Mouse (Mus musculus): ENCODE data around the gene Ppp1r9a. TPM values are rescaled to one million over a fixed set of nuclear protein-coding genes. Genes with fewer than 3 reads are reported as not detected.

Gene Ppp1r9a
- polyA plus RNA-seq, 1 experiment from 2014 or later = 3.0 TPM

DNA sequence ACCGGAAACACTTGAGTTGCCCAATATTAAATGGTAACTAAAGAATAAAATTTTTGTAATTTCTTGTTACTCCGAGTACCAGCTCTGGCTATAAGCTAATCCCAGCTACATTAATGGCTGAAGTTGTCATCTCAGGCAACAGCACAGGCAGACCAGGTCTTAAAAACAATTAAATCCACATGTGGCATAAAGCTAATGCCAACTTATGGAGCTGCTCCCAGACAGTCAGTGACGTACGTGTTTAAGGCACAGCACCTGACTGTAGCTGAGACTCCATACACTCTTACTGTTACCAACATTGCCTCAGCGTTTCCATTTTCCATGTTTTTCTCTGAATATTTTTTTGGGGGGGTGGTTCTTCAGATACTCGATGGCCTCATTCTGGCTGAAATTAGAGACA is 276.5 kb downstream of the Ppp1r9a start:
- Histone ChIP-seq H3K4me2 (no peak overlapping the region), H3K27ac (replicated peaks) (no peak overlapping the region), H3K27me3 (peaks cover 34% of the 10 kb centered on the region), H3K4me1 (replicated peaks) (peaks cover 3% of the 10 kb centered on the region; the same call in 1 of the 2 replicates), H3K36me3 (replicated peaks) (no peaks in the 10 kb centered on the region), H3K9me3 (replicated peaks) (no peaks in the 10 kb centered on the region), H3K9ac (no peak overlapping the region), H3K4me3 (replicated peaks) (no peak overlapping the region)
- no peak for ATAC-seq (ENCODE audit: insufficient read depth)
- 70% methylated on average over 6 of the region's 6 CpGs for WGBS (ENCODE audit: insufficient replicate concordance)

GRCm38 (mm10) chr6:5180645-5181044 is 277.9 kb downstream of the Ppp1r9a start:
- Histone ChIP-seq H3K9ac (no peak overlapping the region), H3K4me1 (replicated peaks) (peaks cover 6% of the 10 kb centered on the region), H3K4me3 (replicated peaks) (no peak overlapping the region), H3K9me3 (replicated peaks) (no peaks in the 10 kb centered on the region), H3K27me3 (peaks cover 31% of the 10 kb centered on the region), H3K36me3 (replicated peaks) (no peaks in the 10 kb centered on the region), H3K27ac (replicated peaks) (no peak overlapping the region), H3K4me2 (no peak overlapping the region)
- ATAC-seq (ENCODE audit: insufficient read depth) = no peak
- WGBS (ENCODE audit: insufficient replicate concordance) = 61% methylated on average over 5 of the region's 5 CpGs

- no peak overlapping the region for H3K9ac ChIP-seq
- no peaks in the 10 kb centered on the region for H3K36me3 ChIP-seq (replicated peaks)
- H3K4me2 ChIP-seq = peak overlapping the region; percentile 35
- peaks cover 31% of the 10 kb centered on the region for H3K4me1 ChIP-seq (replicated peaks)
- H3K27me3 ChIP-seq = peaks cover 9% of the 10 kb centered on the region; the same call in 1 of the 2 replicates
- H3K4me3 ChIP-seq (replicated peaks) = no peak overlapping the region
- ATAC-seq (ENCODE audit: insufficient read depth) = peak; percentile 96
- WGBS (ENCODE audit: insufficient replicate concordance) = 59% methylated on average over 7 of the region's 7 CpGs
- H3K27ac ChIP-seq (replicated peaks) = peak overlapping the region; percentile 66; the same call in 1 of the 2 replicates
- no peaks in the 10 kb centered on the region for H3K9me3 ChIP-seq (replicated peaks)
Observed at GRCm38 (mm10) chr6:5186229-5186950, 283.7 kb downstream of the Ppp1r9a start.

DNA sequence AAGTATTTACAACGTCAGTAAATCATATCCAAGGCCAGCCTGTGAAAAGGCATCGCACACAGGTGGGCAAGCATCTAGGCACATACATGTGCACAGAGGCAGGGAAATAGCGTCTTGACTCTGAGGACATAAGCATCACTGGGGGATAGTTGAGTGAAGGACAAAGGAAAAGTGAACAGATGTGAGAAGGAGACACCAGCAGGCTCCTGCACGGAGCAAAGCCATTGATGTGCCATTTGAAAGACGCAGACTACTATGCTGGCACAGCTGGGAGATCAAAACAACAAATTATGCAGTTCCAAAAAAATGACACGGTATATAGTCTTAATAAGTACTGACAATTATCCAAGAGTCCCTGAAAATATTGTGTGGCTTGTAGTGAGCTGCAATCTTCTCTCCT is 284.9 kb downstream of the Ppp1r9a start:
- WGBS (ENCODE audit: insufficient replicate concordance) = 75% methylated on average over 6 of the region's 6 CpGs

GRCm38 (mm10) chr6:5188036-5188435 is 285.3 kb downstream of the Ppp1r9a start:
- Histone ChIP-seq H3K4me1 (replicated peaks) (peaks cover 31% of the 10 kb centered on the region), H3K36me3 (replicated peaks) (no peaks in the 10 kb centered on the region), H3K27ac (replicated peaks) (no peak overlapping the region), H3K27me3 (0 out of 2 replicates have a peak, but pooled peaks cover 8% of the 10 kb centered on the region), H3K4me3 (replicated peaks) (no peak overlapping the region), H3K9ac (no peak overlapping the region), H3K9me3 (replicated peaks) (no peaks in the 10 kb centered on the region), H3K4me2 (no peak overlapping the region)
- WGBS (ENCODE audit: insufficient replicate concordance) = 66% methylated on average over 5 of the region's 5 CpGs
- no peak for ATAC-seq (ENCODE audit: insufficient read depth)

More for the DNA sequence above, 284.9 kb downstream of the Ppp1r9a start:
- H3K4me2 ChIP-seq = no peak overlapping the region
- no peaks in the 10 kb centered on the region for H3K9me3 ChIP-seq (replicated peaks)
- 0 out of 2 replicates have a peak, but pooled peaks cover 8% of the 10 kb centered on the region for H3K27me3 ChIP-seq
- no peak overlapping the region for H3K9ac ChIP-seq
- ATAC-seq (ENCODE audit: insufficient read depth) = no peak
- H3K4me3 ChIP-seq (replicated peaks) = no peak overlapping the region
- peaks cover 31% of the 10 kb centered on the region for H3K4me1 ChIP-seq (replicated peaks)
- no peaks in the 10 kb centered on the region for H3K36me3 ChIP-seq (replicated peaks)
- no peak overlapping the region for H3K27ac ChIP-seq (replicated peaks)

- Histone ChIP-seq H3K27me3 (0 out of 2 replicates have a peak, but pooled peaks cover 8% of the 10 kb centered on the region), H3K27ac (replicated peaks) (peak overlapping the region; percentile 49), H3K4me3 (replicated peaks) (no peak overlapping the region), H3K36me3 (replicated peaks) (no peaks in the 10 kb centered on the region), H3K4me1 (replicated peaks) (peaks cover 31% of the 10 kb centered on the region), H3K4me2 (no peak overlapping the region), H3K9me3 (replicated peaks) (no peaks in the 10 kb centered on the region), H3K9ac (no peak overlapping the region)
- 60% methylated on average over 6 of the region's 6 CpGs for WGBS (ENCODE audit: insufficient replicate concordance)
- ATAC-seq (ENCODE audit: insufficient read depth) = peak; percentile 36; the same call in 1 of the 2 replicates
Observed at GRCm38 (mm10) chr6:5188938-5189337, 286.2 kb downstream of the Ppp1r9a start.

DNA sequence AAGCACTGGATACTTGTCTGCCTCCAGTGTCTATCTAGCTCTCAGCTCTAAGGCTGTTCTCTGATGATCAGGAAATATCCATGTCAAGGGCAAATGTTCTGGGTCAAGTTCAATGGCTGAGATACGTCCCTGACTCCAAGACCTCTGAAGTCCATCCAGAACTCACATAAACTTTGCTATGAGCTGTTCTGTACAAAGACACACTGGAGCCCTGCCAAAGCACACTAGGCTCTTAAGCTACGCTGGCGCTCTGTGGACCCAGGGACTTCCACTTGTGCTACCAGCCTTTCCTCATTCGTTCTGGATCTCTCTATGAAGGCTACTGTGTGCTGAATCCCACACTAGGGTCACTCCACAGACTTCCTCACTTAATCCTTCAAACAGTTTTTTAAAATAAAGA is 286.8 kb downstream of the Ppp1r9a start:
- Histone ChIP-seq H3K27ac (replicated peaks) (peak overlapping the region; percentile 49), H3K36me3 (replicated peaks) (no peaks in the 10 kb centered on the region), H3K9ac (no peak overlapping the region), H3K9me3 (replicated peaks) (no peaks in the 10 kb centered on the region), H3K4me1 (replicated peaks) (peaks cover 31% of the 10 kb centered on the region), H3K27me3 (0 out of 2 replicates have a peak, but pooled peaks cover 8% of the 10 kb centered on the region), H3K4me3 (replicated peaks) (no peak overlapping the region), H3K4me2 (no peak overlapping the region)
- WGBS (ENCODE audit: insufficient replicate concordance) = 69% methylated on average over 4 of the region's 4 CpGs
- peak; percentile 28 for ATAC-seq (ENCODE audit: insufficient read depth)

DNA sequence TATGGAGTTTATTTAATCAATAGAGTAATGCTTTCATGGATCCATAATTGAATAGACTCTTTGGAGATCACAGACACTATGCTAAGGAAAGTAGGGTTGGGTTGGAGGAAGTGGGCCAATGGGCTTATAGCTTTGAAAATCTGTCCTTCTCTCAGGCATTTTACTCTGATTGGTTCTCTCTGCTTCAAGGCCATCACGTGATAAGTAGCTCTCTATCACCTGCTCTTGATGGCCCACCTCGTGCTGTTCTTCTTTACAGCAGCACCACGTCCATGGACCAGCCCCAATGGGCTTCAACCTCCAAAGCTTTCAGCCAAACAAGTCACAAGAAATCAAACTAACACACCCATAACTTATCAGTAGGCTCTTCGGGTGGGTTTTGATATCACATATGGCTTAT is 288.0 kb downstream of the Ppp1r9a start:
- H3K4me3 ChIP-seq (replicated peaks) = no peak overlapping the region
- no peak overlapping the region for H3K4me2 ChIP-seq
- no peak overlapping the region for H3K27ac ChIP-seq (replicated peaks)
- no peaks in the 10 kb centered on the region for H3K36me3 ChIP-seq (replicated peaks)
- H3K4me1 ChIP-seq (replicated peaks) = peaks cover 24% of the 10 kb centered on the region
- ATAC-seq (ENCODE audit: insufficient read depth) = no peak
- H3K9me3 ChIP-seq (replicated peaks) = no peaks in the 10 kb centered on the region
- WGBS (ENCODE audit: insufficient replicate concordance) = 59% methylated on average over 4 of the region's 4 CpGs
- H3K9ac ChIP-seq = no peak overlapping the region
- 0 out of 2 replicates have a peak, but pooled peaks cover 8% of the 10 kb centered on the region for H3K27me3 ChIP-seq

DNA sequence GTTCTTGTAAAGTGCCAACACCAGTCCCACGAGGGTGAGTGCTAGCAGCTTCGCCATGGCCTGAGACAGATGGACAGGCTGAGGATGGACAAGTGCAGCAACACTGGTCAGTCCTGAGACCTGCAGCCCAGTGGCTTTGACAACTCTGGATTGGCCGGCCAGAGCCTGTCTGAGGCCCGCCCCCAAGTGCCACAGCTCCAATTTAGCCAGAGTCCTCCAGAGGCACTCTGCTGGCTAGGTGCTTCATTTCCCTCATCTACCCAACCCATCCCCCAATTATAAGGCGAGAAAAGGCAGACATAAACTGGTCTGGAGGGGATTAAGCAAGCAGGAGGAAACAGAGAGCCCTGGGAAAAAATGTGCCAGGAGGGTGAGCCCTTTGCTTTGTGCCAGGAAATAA is 291.0 kb downstream of the Ppp1r9a start, which contains the start of gene Pon1:
Gene Pon1, minus strand, starts transcription at position 254 of the 400 bp plus-strand sequence.
- no peak for ATAC-seq (ENCODE audit: insufficient read depth)
- no peak within 1 kb of the TSS for H3K27ac ChIP-seq (replicated peaks)
- H3K9ac ChIP-seq = no peak within 1 kb of the TSS
- 0 out of 2 replicates have a peak, but pooled peaks cover 4% of the 10 kb centered on the region for H3K27me3 ChIP-seq
- H3K4me2 ChIP-seq = no peak within 1 kb of the TSS
- no peaks in the 10 kb centered on the region; the same call in 1 of the 2 replicates for H3K4me1 ChIP-seq (replicated peaks)
- WGBS (ENCODE audit: insufficient replicate concordance) = 44% methylated on average over 5 of the region's 5 CpGs
- no peak within 1 kb of the TSS for H3K4me3 ChIP-seq (replicated peaks)
- no peaks in the 10 kb centered on the region for H3K36me3 ChIP-seq (replicated peaks)
- no peaks in the 10 kb centered on the region for H3K9me3 ChIP-seq (replicated peaks)

DNA sequence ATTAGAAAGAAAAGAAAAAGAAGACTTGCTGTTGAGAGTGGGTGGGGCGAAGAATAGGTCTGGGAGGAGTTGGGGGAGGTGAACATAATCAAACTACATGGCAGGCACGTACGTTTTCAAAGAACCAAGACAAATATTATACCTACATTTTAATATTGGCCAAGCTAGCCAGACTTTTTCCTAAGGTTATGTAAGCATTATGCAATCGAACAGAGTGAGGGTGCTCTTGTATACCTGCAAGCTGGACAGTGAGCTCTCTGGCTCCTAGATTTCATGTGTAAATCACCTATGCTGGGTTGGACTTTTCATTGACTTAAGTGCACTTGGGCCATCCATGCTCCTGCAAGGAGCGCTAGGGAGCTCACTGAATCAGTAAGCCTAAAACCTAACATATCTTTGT is 295.9 kb downstream of the Ppp1r9a start:
- Histone ChIP-seq H3K9me3 (replicated peaks) (no peaks in the 10 kb centered on the region), H3K4me1 (replicated peaks) (peaks cover 9% of the 10 kb centered on the region), H3K27ac (replicated peaks) (0 out of 2 replicates have a peak overlapping the region, but pooled peaks have one; percentile 2), H3K4me3 (replicated peaks) (no peak overlapping the region), H3K36me3 (replicated peaks) (no peaks in the 10 kb centered on the region), H3K9ac (no peak overlapping the region), H3K27me3 (no peaks in the 10 kb centered on the region), H3K4me2 (no peak overlapping the region)
- no peak for ATAC-seq (ENCODE audit: insufficient read depth)
- WGBS (ENCODE audit: insufficient replicate concordance) = 64% methylated on average over 5 of the region's 5 CpGs

- Histone ChIP-seq H3K36me3 (replicated peaks) (no peaks in the 10 kb centered on the region), H3K4me3 (replicated peaks) (no peak overlapping the region), H3K9ac (no peak overlapping the region), H3K27ac (replicated peaks) (peak overlapping the region; percentile 2; the same call in 1 of the 2 replicates), H3K4me2 (no peak overlapping the region), H3K9me3 (replicated peaks) (no peaks in the 10 kb centered on the region), H3K4me1 (replicated peaks) (peaks cover 9% of the 10 kb centered on the region), H3K27me3 (no peaks in the 10 kb centered on the region)
- no peak for ATAC-seq (ENCODE audit: insufficient read depth)
- WGBS (ENCODE audit: insufficient replicate concordance) = 73% methylated on average over 8 of the region's 8 CpGs
Observed at GRCm38 (mm10) chr6:5199376-5199905, 296.7 kb downstream of the Ppp1r9a start.

Data from liver, embryonic 15.5 days (tissue).